Mouse (Mus musculus): ENCODE data around the gene Rabgef1.

Gene Rabgef1

GRCm38 (mm10) chr5:130171956-130172601 lies 481 bp downstream of the Rabgef1 start:
- DNase-seq (ENCODE audit: low spot score), result peak; percentile 38

GRCm38 (mm10) chr5:130173012-130173411 lies 1.4 kb downstream of the Rabgef1 start:
- DNase-seq (ENCODE audit: low spot score), result no peak

- DNase-seq (ENCODE audit: low spot score), result no peak
Measured at GRCm38 (mm10) chr5:130177871-130178270, 6.3 kb downstream of the Rabgef1 start.

GRCm38 (mm10) chr5:130180362-130180761 lies 8.8 kb downstream of the Rabgef1 start:
- no peak for DNase-seq (ENCODE audit: low spot score)

GRCm38 (mm10) chr5:130181740-130182540 lies 10.3 kb downstream of the Rabgef1 start:
- DNase-seq (ENCODE audit: low spot score), result no peak

GRCm38 (mm10) chr5:130182541-130182821 lies 10.9 kb downstream of the Rabgef1 start:
- no peak for DNase-seq (ENCODE audit: low spot score)

- no peak for DNase-seq (ENCODE audit: low spot score)
Measured at GRCm38 (mm10) chr5:130184193-130184856, 12.7 kb downstream of the Rabgef1 start.

GRCm38 (mm10) chr5:130185312-130185711 lies 13.7 kb downstream of the Rabgef1 start:
- no peak for DNase-seq (ENCODE audit: low spot score)

- no peak for DNase-seq (ENCODE audit: low spot score)
Measured at GRCm38 (mm10) chr5:130187383-130187782, 15.8 kb downstream of the Rabgef1 start.

GRCm38 (mm10) chr5:130190909-130191308 lies 19.3 kb downstream of the Rabgef1 start:
- no peak for DNase-seq (ENCODE audit: low spot score)

- no peak for DNase-seq (ENCODE audit: low spot score)
Measured at GRCm38 (mm10) chr5:130191865-130192264, 20.3 kb downstream of the Rabgef1 start.

GRCm38 (mm10) chr5:130192356-130192944 lies 20.9 kb downstream of the Rabgef1 start:
- DNase-seq (ENCODE audit: low spot score), result no peak

GRCm38 (mm10) chr5:130193760-130194159 lies 22.2 kb downstream of the Rabgef1 start:
- DNase-seq (ENCODE audit: low spot score), result no peak

- DNase-seq (ENCODE audit: low spot score), result no peak
Measured at GRCm38 (mm10) chr5:130196307-130196706, 24.7 kb downstream of the Rabgef1 start.

- no peak for DNase-seq (ENCODE audit: low spot score)
Measured at GRCm38 (mm10) chr5:130197454-130197853, 25.9 kb downstream of the Rabgef1 start.

GRCm38 (mm10) chr5:130197981-130198380 lies 26.4 kb downstream of the Rabgef1 start:
- DNase-seq (ENCODE audit: low spot score), result no peak

GRCm38 (mm10) chr5:130200233-130201029 lies 28.8 kb downstream of the Rabgef1 start:
- no peak for DNase-seq (ENCODE audit: low spot score)

- DNase-seq (ENCODE audit: low spot score), result no peak
Measured at GRCm38 (mm10) chr5:130203948-130204347, 32.4 kb downstream of the Rabgef1 start.

- no peak for DNase-seq (ENCODE audit: low spot score)
Measured at GRCm38 (mm10) chr5:130204560-130204959, 33.0 kb downstream of the Rabgef1 start.

- no peak for DNase-seq (ENCODE audit: low spot score)
Measured at GRCm38 (mm10) chr5:130205441-130206023, 33.9 kb downstream of the Rabgef1 start.

GRCm38 (mm10) chr5:130207299-130207698 lies 35.7 kb downstream of the Rabgef1 start:
- DNase-seq (ENCODE audit: low spot score), result no peak

GRCm38 (mm10) chr5:130212956-130213355 lies 41.4 kb downstream of the Rabgef1 start:
- DNase-seq (ENCODE audit: low spot score), result no peak
